Mouse (Mus musculus): ENCODE measurements around the gene Tcte3. TPM values are rescaled to one million over a fixed set of nuclear protein-coding genes. Genes with fewer than 3 reads are reported as not detected.
"Not testable (repeated sequence)": the region's sequence is repeated elsewhere in the genome, so short reads cannot be mapped to it uniquely, and the experiment has no call there.

The Tcte3 gene
- polyA plus RNA-seq, 1 experiment: 5.4 TPM

DNA sequence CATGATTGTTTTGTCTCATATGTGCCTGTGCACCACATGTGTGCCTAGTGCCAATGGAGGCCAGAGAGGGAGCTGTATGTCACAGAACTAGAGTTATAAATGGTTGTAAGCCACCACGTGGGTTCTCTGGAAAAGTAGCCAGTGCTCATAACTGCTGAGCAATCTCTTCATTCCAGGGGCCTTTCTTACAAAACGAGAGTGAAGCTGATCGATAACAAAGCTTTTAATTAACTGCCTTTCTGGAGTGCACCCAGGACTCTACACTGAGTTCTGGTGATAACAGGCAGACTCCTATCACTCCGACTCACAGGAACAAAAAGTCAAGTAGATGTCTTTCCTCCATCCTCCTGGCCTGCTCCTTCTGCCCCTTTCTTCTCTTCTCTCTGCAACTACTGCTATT lies 41.2 kb downstream of the Tcte3 start:
- H3K9ac ChIP-seq (ENCODE audit: low read depth, poor library complexity, severe bottlenecking); H3K27ac ChIP-seq (ENCODE audit: insufficient read depth, low read length); H3K4me1 ChIP-seq (ENCODE audit: control insufficient read depth, insufficient read depth, low read length); H3K4me3 ChIP-seq (ENCODE audit: low read depth, low read length); H3K36me3 ChIP-seq (ENCODE audit: control insufficient read depth, insufficient read depth, low read length, poor library complexity, severe bottlenecking); H3K9me3 ChIP-seq (replicated peaks; ENCODE audit: control insufficient read depth, insufficient read depth, low read length, poor library complexity, severe bottlenecking); H3K27me3 ChIP-seq (ENCODE audit: control insufficient read depth, insufficient read depth, low read length, poor library complexity, severe bottlenecking): not testable (repeated sequence)

DNA sequence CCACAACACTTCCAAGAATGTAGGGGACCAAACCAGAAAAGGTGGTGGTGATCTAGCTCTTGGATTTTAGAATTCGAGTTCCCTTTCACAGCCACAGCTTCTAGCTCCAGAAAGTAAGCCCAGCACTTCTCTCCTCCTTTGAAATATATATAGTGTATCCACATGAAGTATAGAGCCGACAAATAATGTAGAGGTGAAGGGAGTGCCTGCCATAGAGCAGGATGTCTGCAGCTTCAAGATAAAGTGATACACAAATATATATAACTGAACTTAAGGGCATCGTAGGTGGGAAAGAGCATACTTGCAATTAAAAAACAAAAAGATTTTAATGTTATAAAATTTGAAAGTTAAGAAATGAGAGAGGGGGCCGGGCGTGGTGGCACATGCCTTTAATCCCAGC lies 47.1 kb downstream of the Tcte3 start:
- H3K4me3 ChIP-seq (ENCODE audit: low read depth, low read length); H3K27ac ChIP-seq (ENCODE audit: insufficient read depth, low read length); H3K36me3 ChIP-seq (ENCODE audit: control insufficient read depth, insufficient read depth, low read length, poor library complexity, severe bottlenecking); H3K27me3 ChIP-seq (ENCODE audit: control insufficient read depth, insufficient read depth, low read length, poor library complexity, severe bottlenecking); H3K4me1 ChIP-seq (ENCODE audit: control insufficient read depth, insufficient read depth, low read length); H3K9me3 ChIP-seq (replicated peaks; ENCODE audit: control insufficient read depth, insufficient read depth, low read length, poor library complexity, severe bottlenecking); H3K9ac ChIP-seq (ENCODE audit: low read depth, poor library complexity, severe bottlenecking): not testable (repeated sequence)

DNA sequence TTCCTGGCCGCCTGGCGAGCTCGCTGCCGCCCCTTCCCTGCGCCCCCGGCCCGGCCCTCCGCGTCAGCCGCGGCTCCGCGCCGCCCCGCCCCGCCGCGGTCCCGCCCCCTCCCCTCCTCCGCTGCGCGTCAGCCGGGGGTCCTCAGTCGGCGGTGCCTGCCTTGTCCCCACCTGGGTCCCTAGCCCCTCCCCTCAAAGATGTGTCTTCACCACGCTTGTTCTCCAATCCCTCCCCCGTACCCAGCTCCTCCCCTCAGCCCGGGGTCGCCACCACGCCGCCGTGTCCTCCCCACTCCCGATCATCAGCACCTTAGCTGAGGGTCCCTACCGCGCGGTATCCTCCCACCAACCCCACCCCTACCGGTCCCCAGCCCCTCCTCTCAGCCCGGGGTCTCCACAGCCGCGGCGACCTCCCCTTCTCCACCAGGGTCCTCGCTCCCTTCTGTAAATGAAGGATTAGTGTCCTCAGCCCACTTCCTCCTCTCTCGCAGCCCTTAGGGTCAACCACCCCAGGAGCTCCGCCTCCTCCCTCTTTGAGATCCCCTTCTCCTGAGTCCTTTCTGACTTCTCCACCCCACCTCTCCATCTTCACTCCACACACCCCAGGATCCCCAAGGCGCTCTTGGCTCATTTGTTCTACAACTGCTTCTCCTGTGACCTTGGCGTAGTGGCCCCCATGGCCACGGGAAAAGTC lies 48.0 kb downstream of the Tcte3 start:
- H3K36me3 ChIP-seq (ENCODE audit: control insufficient read depth, insufficient read depth, low read length, poor library complexity, severe bottlenecking); H3K9ac ChIP-seq (ENCODE audit: low read depth, poor library complexity, severe bottlenecking); H3K4me1 ChIP-seq (ENCODE audit: control insufficient read depth, insufficient read depth, low read length); H3K9me3 ChIP-seq (replicated peaks; ENCODE audit: control insufficient read depth, insufficient read depth, low read length, poor library complexity, severe bottlenecking); H3K27me3 ChIP-seq (ENCODE audit: control insufficient read depth, insufficient read depth, low read length, poor library complexity, severe bottlenecking); H3K27ac ChIP-seq (ENCODE audit: insufficient read depth, low read length); H3K4me3 ChIP-seq (ENCODE audit: low read depth, low read length): not testable (repeated sequence)

DNA sequence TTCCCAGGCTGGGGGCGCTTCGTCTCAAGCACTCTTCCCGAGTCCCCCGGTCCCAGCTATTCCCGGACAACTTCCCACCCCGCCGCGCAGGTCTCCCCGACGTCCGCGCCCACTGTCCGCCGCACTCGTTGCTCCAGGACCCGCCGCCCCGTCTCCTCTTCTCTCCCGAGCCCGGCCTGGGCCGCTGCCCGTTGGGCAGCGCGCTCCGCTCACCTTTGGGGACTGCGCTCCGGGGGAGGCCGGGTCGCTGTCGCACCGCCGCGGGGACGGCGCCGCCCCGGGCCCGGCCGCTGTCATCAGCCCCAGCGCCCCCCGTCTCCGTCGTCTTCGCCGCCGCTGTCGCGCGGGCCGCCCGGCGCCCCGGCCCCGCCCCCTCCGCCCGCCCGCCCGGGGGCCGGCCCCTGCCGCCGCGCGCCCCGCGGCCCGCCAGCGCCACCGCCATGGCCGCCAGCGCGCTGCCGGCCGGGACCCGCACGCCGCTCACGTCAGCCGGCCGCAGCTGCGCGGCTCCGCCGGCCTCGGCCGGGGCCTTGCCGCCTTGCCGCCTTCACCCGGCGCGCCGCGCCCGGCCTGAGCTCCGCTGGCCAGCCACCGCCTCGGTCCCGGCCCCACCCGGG lies 48.7 kb downstream of the Tcte3 start:
- H3K27me3 ChIP-seq (ENCODE audit: control insufficient read depth, insufficient read depth, low read length, poor library complexity, severe bottlenecking); H3K36me3 ChIP-seq (ENCODE audit: control insufficient read depth, insufficient read depth, low read length, poor library complexity, severe bottlenecking); H3K4me1 ChIP-seq (ENCODE audit: control insufficient read depth, insufficient read depth, low read length); H3K9ac ChIP-seq (ENCODE audit: low read depth, poor library complexity, severe bottlenecking); H3K4me3 ChIP-seq (ENCODE audit: low read depth, low read length); H3K9me3 ChIP-seq (replicated peaks; ENCODE audit: control insufficient read depth, insufficient read depth, low read length, poor library complexity, severe bottlenecking); H3K27ac ChIP-seq (ENCODE audit: insufficient read depth, low read length): not testable (repeated sequence)

DNA sequence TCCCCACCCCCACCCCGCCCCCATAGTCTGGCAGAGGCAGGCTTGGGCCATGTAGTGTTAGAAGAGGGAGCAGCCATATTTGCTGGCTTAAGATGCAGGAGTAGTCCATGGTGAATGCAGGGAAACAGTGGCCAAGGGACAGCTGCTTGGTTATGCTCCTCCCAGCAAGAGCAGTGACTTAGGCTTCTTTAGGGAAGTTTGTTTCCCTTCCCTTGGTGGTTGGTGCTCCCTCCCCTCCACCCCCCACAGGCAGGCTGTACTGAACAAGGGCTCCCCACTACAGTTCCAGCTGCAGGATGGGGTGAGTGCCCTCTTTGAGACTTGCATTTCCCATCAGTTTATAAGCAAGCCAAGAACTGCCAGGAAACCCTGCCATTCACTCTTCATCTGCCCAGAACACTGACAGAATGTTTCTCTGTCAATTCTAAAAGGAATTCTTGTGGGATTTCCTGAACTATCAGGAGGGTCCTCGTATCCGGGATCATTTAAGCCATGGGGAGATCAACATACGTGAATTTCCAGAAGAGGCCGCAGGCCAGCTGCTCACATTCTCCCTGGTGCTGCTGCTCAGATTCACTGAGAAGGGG lies 51.1 kb downstream of the Tcte3 start:
- H3K4me3 ChIP-seq (ENCODE audit: low read depth, low read length); H3K9me3 ChIP-seq (replicated peaks; ENCODE audit: control insufficient read depth, insufficient read depth, low read length, poor library complexity, severe bottlenecking); H3K4me1 ChIP-seq (ENCODE audit: control insufficient read depth, insufficient read depth, low read length); H3K27me3 ChIP-seq (ENCODE audit: control insufficient read depth, insufficient read depth, low read length, poor library complexity, severe bottlenecking); H3K36me3 ChIP-seq (ENCODE audit: control insufficient read depth, insufficient read depth, low read length, poor library complexity, severe bottlenecking): not testable (repeated sequence)
- H3K9ac ChIP-seq (ENCODE audit: low read depth, poor library complexity, severe bottlenecking): peak overlapping the region; percentile 52; the same call in 1 of the 2 replicates
- H3K27ac ChIP-seq (ENCODE audit: insufficient read depth, low read length): peak overlapping the region; percentile 83

DNA sequence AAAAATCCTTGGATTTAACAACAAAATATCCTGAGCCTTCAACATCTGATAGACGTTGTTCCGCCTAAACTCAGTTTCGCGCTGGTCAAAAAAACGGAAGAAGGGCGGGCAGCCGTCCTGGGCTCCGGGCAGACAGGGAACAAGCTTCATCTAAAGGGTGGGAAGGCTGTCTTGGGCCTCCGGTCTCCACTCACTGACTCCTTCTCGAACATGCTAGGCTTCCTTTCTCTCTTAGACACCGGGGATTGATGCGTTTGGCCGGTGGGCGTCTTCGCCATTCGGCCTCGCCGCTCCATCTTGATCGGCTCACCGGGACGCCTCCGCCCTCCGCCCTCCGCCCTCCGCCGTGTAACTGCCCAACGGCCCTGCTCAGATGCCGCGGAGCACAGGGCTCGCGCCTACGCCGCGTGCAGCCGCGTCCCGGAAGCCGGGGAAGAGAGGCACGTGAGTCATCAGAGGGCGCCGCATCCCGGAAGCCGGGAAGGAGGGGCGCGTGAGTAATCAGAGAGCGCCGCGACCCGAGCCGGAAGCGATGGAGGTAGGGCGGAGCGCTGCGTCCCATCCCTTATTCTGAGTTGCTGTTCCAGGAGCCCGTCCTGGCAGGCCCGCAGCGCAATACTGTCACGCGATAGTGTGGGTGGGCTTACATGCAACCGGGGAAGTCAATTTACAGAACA lies 62.8 kb downstream of the Tcte3 start, which contains the start of the genes 9030025P20Rik and Gm3417:
Gene 9030025P20Rik (plus strand): TSS at position 107 of the 677 bp plus-strand sequence.
Gene Gm3417 (minus strand): TSS at position 429 of the 677 bp plus-strand sequence.
- not testable (repeated sequence) for H3K36me3 ChIP-seq (ENCODE audit: control insufficient read depth, insufficient read depth, low read length, poor library complexity, severe bottlenecking); H3K4me3 ChIP-seq (ENCODE audit: low read depth, low read length); H3K27ac ChIP-seq (ENCODE audit: insufficient read depth, low read length)

DNA sequence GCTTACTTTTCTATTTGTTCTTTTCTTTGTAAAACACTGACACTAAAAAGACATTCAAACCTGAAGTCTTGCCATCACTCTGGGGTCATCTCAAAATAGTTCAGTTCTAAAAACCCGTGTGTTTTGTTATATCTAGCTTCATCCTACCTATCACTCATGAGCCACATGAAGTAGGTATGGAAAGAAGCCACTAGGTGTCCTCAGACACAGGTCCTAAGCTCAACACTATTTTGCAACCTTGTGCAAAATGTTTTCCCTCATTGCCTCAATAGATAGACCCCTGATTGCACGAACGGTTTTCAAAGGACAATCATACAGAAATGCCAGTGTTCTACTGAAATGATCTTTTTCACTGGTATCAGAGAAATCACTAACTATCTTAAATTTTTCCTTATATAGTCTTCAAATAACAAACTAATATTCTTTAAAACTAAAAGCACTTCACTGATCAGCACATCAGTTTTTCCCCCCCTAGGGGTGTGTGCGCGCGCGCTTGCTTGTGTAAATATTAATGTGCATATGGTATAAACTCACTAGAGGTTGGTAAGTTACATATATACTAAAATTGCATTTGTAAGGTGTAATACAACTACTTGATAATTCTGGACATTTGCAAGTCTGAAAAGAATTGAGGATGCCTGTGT lies 63.4 kb downstream of the Tcte3 start:
- not testable (repeated sequence) for H3K4me3 ChIP-seq (ENCODE audit: low read depth, low read length); H3K27ac ChIP-seq (ENCODE audit: insufficient read depth, low read length)

More for the DNA sequence above, 62.8 kb downstream of the Tcte3 start, which contains the start of the genes 9030025P20Rik and Gm3417:
- H3K4me1 ChIP-seq (ENCODE audit: control insufficient read depth, insufficient read depth, low read length); H3K9me3 ChIP-seq (replicated peaks; ENCODE audit: control insufficient read depth, insufficient read depth, low read length, poor library complexity, severe bottlenecking); H3K27me3 ChIP-seq (ENCODE audit: control insufficient read depth, insufficient read depth, low read length, poor library complexity, severe bottlenecking): not testable (repeated sequence)
- 0 out of 2 replicates have a peak within 1 kb of the TSS, but pooled peaks have one; percentile 56 for H3K9ac ChIP-seq (ENCODE audit: low read depth, poor library complexity, severe bottlenecking)

More for the DNA sequence above, 63.4 kb downstream of the Tcte3 start:
- H3K36me3 ChIP-seq (ENCODE audit: control insufficient read depth, insufficient read depth, low read length, poor library complexity, severe bottlenecking); H3K9me3 ChIP-seq (replicated peaks; ENCODE audit: control insufficient read depth, insufficient read depth, low read length, poor library complexity, severe bottlenecking); H3K27me3 ChIP-seq (ENCODE audit: control insufficient read depth, insufficient read depth, low read length, poor library complexity, severe bottlenecking); H3K4me1 ChIP-seq (ENCODE audit: control insufficient read depth, insufficient read depth, low read length): not testable (repeated sequence)
- 0 out of 2 replicates have a peak overlapping the region, but pooled peaks have one; percentile 56 for H3K9ac ChIP-seq (ENCODE audit: low read depth, poor library complexity, severe bottlenecking)

Data from ES-Bruce4 (cell line).